Mouse (Mus musculus): ENCODE results near the gene Fap. TPM values are rescaled to one million over a fixed set of nuclear protein-coding genes. Genes with fewer than 3 reads are reported as not detected.

Gene Fap
- polyA plus RNA-seq, 1 experiment = not detected

- no peaks in the 10 kb centered on the region for H3K4me1 ChIP-seq (ENCODE audit: control insufficient read depth)
- H3K9me3 ChIP-seq (ENCODE audit: control insufficient read depth, low read length) = no peaks in the 10 kb centered on the region
- no peak for TF ChIP-seq GATA1 (IDR thresholded peaks at IDR 0.05; ENCODE audit: low read length)
- TF ChIP-seq TAL1 (IDR thresholded peaks at IDR 0.05; ENCODE audit: low read length) = no peak
- H3K27me3 ChIP-seq (ENCODE audit: control insufficient read depth) = no peaks in the 10 kb centered on the region
- H3K36me3 ChIP-seq (ENCODE audit: control insufficient read depth) = no peaks in the 10 kb centered on the region
- no peak overlapping the region for H3K4me3 ChIP-seq (replicated peaks)
These were observed 24.2 kb downstream of the Fap start for GRCm38 (mm10) chr2:62549659-62550058.

- Histone ChIP-seq H3K9me3 (ENCODE audit: control insufficient read depth, low read length) (no peaks in the 10 kb centered on the region), H3K4me1 (ENCODE audit: control insufficient read depth) (no peaks in the 10 kb centered on the region), H3K4me3 (replicated peaks) (no peak overlapping the region), H3K36me3 (ENCODE audit: control insufficient read depth) (no peaks in the 10 kb centered on the region), H3K27me3 (ENCODE audit: control insufficient read depth) (no peaks in the 10 kb centered on the region)
- TF ChIP-seq TAL1 (IDR thresholded peaks at IDR 0.05; ENCODE audit: low read length) (no peak), GATA1 (IDR thresholded peaks at IDR 0.05; ENCODE audit: low read length) (no peak)
These were observed 24.7 kb downstream of the Fap start for GRCm38 (mm10) chr2:62549131-62549530.

GRCm38 (mm10) chr2:62548104-62548503 is 25.8 kb downstream of the Fap start:
- H3K9me3 ChIP-seq (ENCODE audit: control insufficient read depth, low read length) = no peaks in the 10 kb centered on the region
- H3K27me3 ChIP-seq (ENCODE audit: control insufficient read depth) = no peaks in the 10 kb centered on the region
- TF ChIP-seq GATA1 (IDR thresholded peaks at IDR 0.05; ENCODE audit: low read length) = no peak
- TF ChIP-seq TAL1 (IDR thresholded peaks at IDR 0.05; ENCODE audit: low read length) = no peak
- no peaks in the 10 kb centered on the region for H3K4me1 ChIP-seq (ENCODE audit: control insufficient read depth)
- H3K36me3 ChIP-seq (ENCODE audit: control insufficient read depth) = no peaks in the 10 kb centered on the region
- H3K4me3 ChIP-seq (replicated peaks) = no peak overlapping the region

- Histone ChIP-seq H3K36me3 (ENCODE audit: control insufficient read depth) (no peaks in the 10 kb centered on the region), H3K4me1 (ENCODE audit: control insufficient read depth) (peaks cover 2% of the 10 kb centered on the region; the same call in 1 of the 2 replicates), H3K9me3 (ENCODE audit: control insufficient read depth, low read length) (no peaks in the 10 kb centered on the region), H3K27me3 (ENCODE audit: control insufficient read depth) (no peaks in the 10 kb centered on the region), H3K4me3 (replicated peaks) (no peak overlapping the region)
- TF ChIP-seq GATA1 (IDR thresholded peaks at IDR 0.05; ENCODE audit: low read length) (no peak), TAL1 (IDR thresholded peaks at IDR 0.05; ENCODE audit: low read length) (no peak)
These were observed 38.4 kb downstream of the Fap start for GRCm38 (mm10) chr2:62535483-62535882.

GRCm38 (mm10) chr2:62531065-62531464 is 42.8 kb downstream of the Fap start:
- H3K4me3 ChIP-seq (replicated peaks) = no peak overlapping the region
- no peaks in the 10 kb centered on the region for H3K36me3 ChIP-seq (ENCODE audit: control insufficient read depth)
- H3K27me3 ChIP-seq (ENCODE audit: control insufficient read depth) = no peaks in the 10 kb centered on the region
- no peak for TF ChIP-seq GATA1 (IDR thresholded peaks at IDR 0.05; ENCODE audit: low read length)
- TF ChIP-seq TAL1 (IDR thresholded peaks at IDR 0.05; ENCODE audit: low read length) = no peak
- peaks cover 6% of the 10 kb centered on the region for H3K4me1 ChIP-seq (ENCODE audit: control insufficient read depth)
- no peaks in the 10 kb centered on the region for H3K9me3 ChIP-seq (ENCODE audit: control insufficient read depth, low read length)

GRCm38 (mm10) chr2:62526399-62526798 is 47.5 kb downstream of the Fap start:
- H3K9me3 ChIP-seq (ENCODE audit: control insufficient read depth, low read length) = no peaks in the 10 kb centered on the region
- H3K36me3 ChIP-seq (ENCODE audit: control insufficient read depth) = no peaks in the 10 kb centered on the region
- H3K27me3 ChIP-seq (ENCODE audit: control insufficient read depth) = no peaks in the 10 kb centered on the region
- H3K4me1 ChIP-seq (ENCODE audit: control insufficient read depth) = peaks cover 4% of the 10 kb centered on the region
- no peak for TF ChIP-seq GATA1 (IDR thresholded peaks at IDR 0.05; ENCODE audit: low read length)
- no peak for TF ChIP-seq TAL1 (IDR thresholded peaks at IDR 0.05; ENCODE audit: low read length)
- H3K4me3 ChIP-seq (replicated peaks) = no peak overlapping the region

- H3K9me3 ChIP-seq (ENCODE audit: control insufficient read depth, low read length) = no peaks in the 10 kb centered on the region
- H3K4me3 ChIP-seq (replicated peaks) = no peak overlapping the region
- no peaks in the 10 kb centered on the region for H3K4me1 ChIP-seq (ENCODE audit: control insufficient read depth)
- no peaks in the 10 kb centered on the region for H3K36me3 ChIP-seq (ENCODE audit: control insufficient read depth)
- no peaks in the 10 kb centered on the region for H3K27me3 ChIP-seq (ENCODE audit: control insufficient read depth)
- TF ChIP-seq TAL1 (IDR thresholded peaks at IDR 0.05; ENCODE audit: low read length) (no peak), GATA1 (IDR thresholded peaks at IDR 0.05; ENCODE audit: low read length) (no peak)
These were observed 56.1 kb downstream of the Fap start for GRCm38 (mm10) chr2:62517790-62518189.

- Histone ChIP-seq H3K4me3 (replicated peaks) (no peak overlapping the region), H3K36me3 (ENCODE audit: control insufficient read depth) (no peaks in the 10 kb centered on the region), H3K9me3 (ENCODE audit: control insufficient read depth, low read length) (no peaks in the 10 kb centered on the region), H3K27me3 (ENCODE audit: control insufficient read depth) (no peaks in the 10 kb centered on the region), H3K4me1 (ENCODE audit: control insufficient read depth) (no peaks in the 10 kb centered on the region)
- TF ChIP-seq GATA1 (IDR thresholded peaks at IDR 0.05; ENCODE audit: low read length) (no peak), TAL1 (IDR thresholded peaks at IDR 0.05; ENCODE audit: low read length) (no peak)
These were observed 59.4 kb downstream of the Fap start for GRCm38 (mm10) chr2:62514477-62514876.

GRCm38 (mm10) chr2:62513477-62513876 is 60.4 kb downstream of the Fap start:
- Histone ChIP-seq H3K4me3 (replicated peaks) (no peak overlapping the region), H3K4me1 (ENCODE audit: control insufficient read depth) (no peaks in the 10 kb centered on the region), H3K36me3 (ENCODE audit: control insufficient read depth) (no peaks in the 10 kb centered on the region), H3K27me3 (ENCODE audit: control insufficient read depth) (no peaks in the 10 kb centered on the region), H3K9me3 (ENCODE audit: control insufficient read depth, low read length) (no peaks in the 10 kb centered on the region)
- TF ChIP-seq GATA1 (IDR thresholded peaks at IDR 0.05; ENCODE audit: low read length) = no peak

GRCm38 (mm10) chr2:62507130-62507529 is 66.7 kb downstream of the Fap start:
- Histone ChIP-seq H3K36me3 (ENCODE audit: control insufficient read depth) (no peaks in the 10 kb centered on the region), H3K9me3 (ENCODE audit: control insufficient read depth, low read length) (no peaks in the 10 kb centered on the region), H3K27me3 (ENCODE audit: control insufficient read depth) (no peaks in the 10 kb centered on the region), H3K4me1 (ENCODE audit: control insufficient read depth) (no peaks in the 10 kb centered on the region), H3K4me3 (replicated peaks) (no peak overlapping the region)
- TF ChIP-seq GATA1 (IDR thresholded peaks at IDR 0.05; ENCODE audit: low read length) = no peak
- no peak for TF ChIP-seq TAL1 (IDR thresholded peaks at IDR 0.05; ENCODE audit: low read length)

All from erythroblast, embryonic 14.5 days (primary cell).